Mouse (Mus musculus) liver, embryonic 14.5 days (tissue): Measurements from ENCODE around the gene Phpt1.
A peak's percentile ranks its signal among the peaks of the same experiment; 100 is the strongest.

Experiments
- CTCF ChIP-seq: IDR thresholded peaks from 2 replicates; pipeline ENCODE4 v1.5.1; 2016; ENCODE audit warnings: antibody characterized with exemption, low read depth, control low read depth
- EP300 ChIP-seq: IDR thresholded peaks from 2 replicates; pipeline ENCODE4 v1.6.1; 2016; ENCODE audit warnings: antibody characterized with exemption, low read depth

GRCm38 (mm10) chr2:25621229-25622200 is 46.5 kb upstream of the Phpt1 start, which contains the start of gene Tmem141:
- TF ChIP-seq CTCF (peak; percentile 88), EP300 (no peak)
